Mouse (Mus musculus): ENCODE results near the gene Acad11. TPM values are rescaled to one million over a fixed set of nuclear protein-coding genes. Genes with fewer than 3 reads are reported as not detected.

Acad11 gene
- polyA plus RNA-seq, 1 experiment from 2014 or later, result 5.6 TPM

- Histone ChIP-seq H3K4me1 (no peaks in the 10 kb centered on the region), H3K36me3 (ENCODE audit: poor library complexity, severe bottlenecking) (peaks cover 38% of the 10 kb centered on the region), H3K4me2 (no peak overlapping the region), H3K4me3 (no peak overlapping the region), H3K9me3 (replicated peaks) (no peaks in the 10 kb centered on the region), H3K27me3 (no peaks in the 10 kb centered on the region), H3K9ac (no peak overlapping the region), H3K27ac (no peak overlapping the region)
- ATAC-seq, result no peak
- WGBS, result 89% methylated on average over 4 of the region's 4 CpGs
These were observed 19.5 kb upstream of the Acad11 start for GRCm38 (mm10) chr9:104043676-104044075.

- Histone ChIP-seq H3K9me3 (replicated peaks) (no peaks in the 10 kb centered on the region), H3K4me1 (no peaks in the 10 kb centered on the region), H3K9ac (no peak overlapping the region), H3K36me3 (ENCODE audit: poor library complexity, severe bottlenecking) (peaks cover 95% of the 10 kb centered on the region), H3K27ac (no peak overlapping the region), H3K4me2 (no peak overlapping the region), H3K27me3 (no peaks in the 10 kb centered on the region), H3K4me3 (no peak overlapping the region)
- WGBS, result 92% methylated on average over 6 of the region's 6 CpGs
- no peak for ATAC-seq
These were observed 12.1 kb upstream of the Acad11 start for GRCm38 (mm10) chr9:104051028-104051427.

- H3K27me3 ChIP-seq, result no peaks in the 10 kb centered on the region
- H3K4me1 ChIP-seq, result peaks cover 21% of the 10 kb centered on the region
- ATAC-seq, result peak; percentile 81
- peak within 1 kb of the TSS; percentile 89 for H3K9ac ChIP-seq
- 1% methylated on average over 59 of the region's 59 CpGs for WGBS
- H3K27ac ChIP-seq, result peak within 1 kb of the TSS; percentile 57
- H3K9me3 ChIP-seq (replicated peaks), result no peaks in the 10 kb centered on the region
- peak within 1 kb of the TSS; percentile 95 for H3K4me2 ChIP-seq
- peak within 1 kb of the TSS; percentile 98 for H3K4me3 ChIP-seq
- H3K36me3 ChIP-seq (ENCODE audit: poor library complexity, severe bottlenecking), result peaks cover 25% of the 10 kb centered on the region
These were observed 540 bp upstream of the Acad11 start, which contains the start of gene Uba5 for GRCm38 (mm10) chr9:104062430-104063243. TSS of gene Uba5 (minus strand) at chr9:104063134.

DNA sequence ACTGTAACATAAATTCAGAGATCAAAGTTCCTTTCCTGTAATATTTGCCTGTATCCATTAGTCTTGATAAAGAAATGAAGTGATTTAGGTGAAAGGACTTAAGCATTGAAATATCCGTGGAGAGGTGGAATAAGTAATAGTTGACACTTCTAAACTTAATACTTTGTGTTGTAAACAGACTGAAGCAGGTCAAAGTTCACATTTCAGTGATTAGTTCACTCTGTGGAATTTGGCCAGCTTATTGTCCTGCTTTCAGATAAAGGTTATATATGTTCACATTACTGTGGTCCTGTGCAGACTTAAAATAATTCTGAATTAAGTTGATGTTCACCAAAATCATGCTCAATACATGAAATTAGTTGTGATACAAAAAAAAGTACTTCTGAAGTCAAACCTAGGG, 1.4 kb downstream of the Acad11 start:
- H3K9me3 ChIP-seq (replicated peaks), result no peaks in the 10 kb centered on the region
- WGBS, result 23% methylated on average over 1 of the region's 1 CpGs
- no peak overlapping the region for H3K9ac ChIP-seq
- H3K4me3 ChIP-seq, result no peak overlapping the region
- ATAC-seq, result no peak
- no peak overlapping the region for H3K27ac ChIP-seq
- peaks cover 21% of the 10 kb centered on the region for H3K4me1 ChIP-seq
- no peak overlapping the region for H3K4me2 ChIP-seq
- peaks cover 16% of the 10 kb centered on the region for H3K36me3 ChIP-seq (ENCODE audit: poor library complexity, severe bottlenecking)
- H3K27me3 ChIP-seq, result no peaks in the 10 kb centered on the region

DNA sequence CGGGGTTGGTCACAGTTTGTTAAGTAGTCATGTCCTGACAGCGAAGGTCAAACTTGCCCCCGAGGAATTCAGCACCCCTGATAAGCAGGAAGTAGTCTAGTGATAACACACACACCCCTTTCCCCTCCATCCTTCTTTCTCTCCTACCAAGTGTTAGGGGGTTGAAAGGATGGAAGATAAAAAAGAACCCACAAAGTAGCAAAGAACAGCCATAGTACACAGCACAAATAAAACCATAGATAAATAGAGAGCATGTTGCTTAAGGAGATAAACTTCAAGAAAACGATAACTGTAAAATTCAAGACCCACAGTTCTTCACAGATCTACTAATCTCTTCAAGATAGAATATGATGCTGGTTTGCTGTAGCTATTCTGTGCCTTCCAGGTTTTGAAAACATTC, 7.1 kb downstream of the Acad11 start:
- H3K4me1 ChIP-seq, result no peaks in the 10 kb centered on the region
- no peak for ATAC-seq
- 93% methylated on average over 4 of the region's 4 CpGs for WGBS
- no peak overlapping the region for H3K27ac ChIP-seq
- H3K9ac ChIP-seq, result no peak overlapping the region
- no peak overlapping the region for H3K4me3 ChIP-seq
- H3K4me2 ChIP-seq, result no peak overlapping the region
- H3K27me3 ChIP-seq, result no peaks in the 10 kb centered on the region
- no peaks in the 10 kb centered on the region for H3K9me3 ChIP-seq (replicated peaks)
- no peaks in the 10 kb centered on the region for H3K36me3 ChIP-seq (ENCODE audit: poor library complexity, severe bottlenecking)

- Histone ChIP-seq H3K4me3 (no peak overlapping the region), H3K4me1 (no peaks in the 10 kb centered on the region), H3K9ac (no peak overlapping the region), H3K36me3 (ENCODE audit: poor library complexity, severe bottlenecking) (no peaks in the 10 kb centered on the region), H3K9me3 (replicated peaks) (no peaks in the 10 kb centered on the region), H3K27ac (no peak overlapping the region), H3K4me2 (no peak overlapping the region), H3K27me3 (no peaks in the 10 kb centered on the region)
- WGBS, result 80% methylated on average over 8 of the region's 8 CpGs
- ATAC-seq, result no peak
These were observed 7.9 kb downstream of the Acad11 start for GRCm38 (mm10) chr9:104070863-104071604.

DNA sequence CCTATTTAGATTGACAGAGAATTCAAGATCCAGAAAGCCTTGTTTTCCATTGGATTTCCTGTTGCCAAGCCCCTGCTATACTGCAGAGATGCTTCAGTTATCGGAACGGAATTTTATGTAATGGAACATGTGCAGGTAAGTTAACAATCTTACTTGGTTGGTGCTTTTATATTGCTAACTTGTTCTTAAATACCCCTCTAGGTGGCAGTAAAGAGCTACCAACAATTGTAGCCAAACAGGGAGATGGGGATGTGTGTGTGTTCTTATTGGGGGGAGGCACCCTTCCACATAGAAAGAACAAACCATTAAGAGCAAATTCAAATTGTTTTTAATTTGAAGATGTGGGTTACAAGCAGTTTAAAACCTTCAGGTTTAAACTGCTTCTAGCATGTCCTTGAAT, 12.6 kb downstream of the Acad11 start:
- no peaks in the 10 kb centered on the region for H3K27me3 ChIP-seq
- no peak overlapping the region for H3K9ac ChIP-seq
- WGBS, result 68% methylated on average over 2 of the region's 2 CpGs
- H3K36me3 ChIP-seq (ENCODE audit: poor library complexity, severe bottlenecking), result no peaks in the 10 kb centered on the region
- H3K4me2 ChIP-seq, result no peak overlapping the region
- H3K4me1 ChIP-seq, result no peaks in the 10 kb centered on the region
- no peak overlapping the region for H3K27ac ChIP-seq
- H3K9me3 ChIP-seq (replicated peaks), result no peaks in the 10 kb centered on the region
- H3K4me3 ChIP-seq, result no peak overlapping the region
- ATAC-seq, result no peak

GRCm38 (mm10) chr9:104078780-104079179, 15.6 kb downstream of the Acad11 start:
- no peak for ATAC-seq
- H3K27me3 ChIP-seq, result no peaks in the 10 kb centered on the region
- WGBS, result 100% methylated on average over 1 of the region's 1 CpGs
- H3K27ac ChIP-seq, result no peak overlapping the region
- H3K36me3 ChIP-seq (ENCODE audit: poor library complexity, severe bottlenecking), result no peaks in the 10 kb centered on the region
- H3K9ac ChIP-seq, result no peak overlapping the region
- H3K4me2 ChIP-seq, result no peak overlapping the region
- H3K4me3 ChIP-seq, result no peak overlapping the region
- H3K9me3 ChIP-seq (replicated peaks), result no peaks in the 10 kb centered on the region
- no peaks in the 10 kb centered on the region for H3K4me1 ChIP-seq

DNA sequence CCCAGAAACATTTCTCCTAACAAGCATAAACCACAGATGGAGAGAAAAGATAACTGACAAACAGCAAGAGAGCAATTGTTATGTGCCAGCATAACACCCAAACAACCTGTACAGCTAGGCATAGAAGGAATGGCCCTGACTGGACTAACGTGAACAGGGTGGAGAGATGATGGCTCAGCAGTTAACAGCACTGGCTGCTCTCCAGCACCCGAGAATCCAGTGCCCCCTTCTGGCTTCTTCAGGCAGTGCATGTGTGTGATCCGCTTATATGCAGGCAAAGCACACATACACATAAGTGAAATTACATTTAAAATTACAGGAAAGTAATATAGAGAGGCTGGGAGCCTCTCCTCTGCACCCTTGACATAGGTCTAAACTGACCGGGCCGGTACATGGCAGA, 16.2 kb downstream of the Acad11 start:
- no peak overlapping the region for H3K9ac ChIP-seq
- 45% methylated on average over 5 of the region's 5 CpGs for WGBS
- ATAC-seq, result no peak
- no peaks in the 10 kb centered on the region for H3K36me3 ChIP-seq (ENCODE audit: poor library complexity, severe bottlenecking)
- no peak overlapping the region for H3K27ac ChIP-seq
- no peaks in the 10 kb centered on the region for H3K4me1 ChIP-seq
- no peaks in the 10 kb centered on the region for H3K27me3 ChIP-seq
- H3K4me3 ChIP-seq, result no peak overlapping the region
- H3K9me3 ChIP-seq (replicated peaks), result no peaks in the 10 kb centered on the region
- H3K4me2 ChIP-seq, result no peak overlapping the region

DNA sequence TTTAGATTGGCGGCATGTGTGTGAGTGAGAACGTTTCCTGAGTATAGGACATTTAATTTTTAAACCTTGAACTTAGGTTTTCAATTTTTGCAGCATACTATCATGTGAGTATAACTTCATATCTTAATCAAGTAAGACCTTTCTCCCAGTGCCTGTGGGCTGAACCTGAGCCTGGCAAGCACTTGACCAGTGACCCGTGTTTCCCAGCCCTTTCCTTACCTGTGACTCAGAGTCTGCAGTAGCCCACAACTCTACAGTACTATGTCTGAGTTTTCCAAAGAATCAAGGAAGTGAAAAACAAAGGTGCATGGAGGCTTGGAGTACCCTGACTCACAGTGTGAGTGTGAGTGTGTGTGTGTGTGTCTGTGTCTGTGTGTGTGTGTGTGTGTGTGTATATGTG, 16.9 kb downstream of the Acad11 start:
- Histone ChIP-seq H3K4me3 (no peak overlapping the region), H3K9me3 (replicated peaks) (no peaks in the 10 kb centered on the region), H3K4me2 (no peak overlapping the region), H3K27me3 (no peaks in the 10 kb centered on the region), H3K27ac (no peak overlapping the region), H3K4me1 (no peaks in the 10 kb centered on the region), H3K36me3 (ENCODE audit: poor library complexity, severe bottlenecking) (no peaks in the 10 kb centered on the region), H3K9ac (no peak overlapping the region)
- WGBS, result 77% methylated on average over 3 of the region's 3 CpGs
- ATAC-seq, result no peak

DNA sequence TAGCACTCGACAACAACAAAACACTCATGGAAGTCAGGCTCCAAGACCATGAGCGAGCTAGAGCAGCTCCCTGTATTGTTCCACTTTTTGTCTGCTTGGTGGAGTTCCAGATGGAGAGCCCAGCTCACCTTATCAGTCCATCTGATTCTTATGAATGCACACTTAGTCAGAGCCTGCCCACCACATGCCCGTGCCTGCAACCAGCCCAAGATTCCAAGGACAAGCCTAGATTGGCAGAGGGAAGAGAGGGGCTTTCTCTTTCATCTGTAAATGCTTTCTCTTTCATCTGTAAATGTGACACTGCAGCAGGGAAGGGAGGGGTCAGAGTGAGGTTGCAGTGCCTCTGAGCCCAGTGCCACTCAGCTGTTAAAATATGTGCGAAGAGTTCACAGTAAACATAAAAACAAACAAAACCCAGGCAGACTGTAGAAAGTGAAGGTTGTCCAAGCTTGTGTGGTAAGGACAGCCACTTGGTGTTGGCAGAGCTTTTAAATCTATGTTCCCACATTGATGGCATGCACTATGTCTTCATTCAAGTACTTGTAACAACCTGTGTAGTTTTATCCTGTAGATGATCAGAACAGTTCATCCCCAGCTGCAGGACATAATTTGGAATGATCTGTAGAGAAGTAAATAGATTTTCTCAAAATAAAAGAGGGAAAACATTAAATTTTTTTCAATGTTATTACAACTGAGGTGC, 22.7 kb downstream of the Acad11 start:
- no peak for ATAC-seq
- 70% methylated on average over 4 of the region's 4 CpGs for WGBS

DNA sequence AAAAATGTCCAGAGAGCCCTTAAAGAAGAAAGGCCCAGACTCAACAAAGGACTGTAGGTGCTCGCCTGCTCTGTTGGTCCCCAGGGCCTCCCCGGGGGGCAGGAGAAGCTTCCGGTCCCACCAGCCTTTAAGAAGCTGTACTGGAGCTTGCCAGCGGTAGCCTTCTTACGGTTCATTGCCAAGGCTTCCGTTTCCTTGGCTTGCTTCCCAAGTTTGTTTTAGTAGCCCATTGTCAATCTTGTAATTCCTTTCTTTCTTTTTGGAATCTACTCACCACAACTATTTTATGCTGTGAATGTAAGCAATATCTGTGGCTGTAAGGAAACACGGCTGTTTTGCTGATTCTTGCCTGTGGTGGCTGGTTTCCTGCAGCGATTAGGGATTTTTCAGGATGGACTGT, 25.4 kb downstream of the Acad11 start:
- Histone ChIP-seq H3K27me3 (no peaks in the 10 kb centered on the region), H3K36me3 (ENCODE audit: poor library complexity, severe bottlenecking) (no peaks in the 10 kb centered on the region), H3K27ac (no peak overlapping the region), H3K4me3 (no peak overlapping the region), H3K4me2 (no peak overlapping the region), H3K9ac (no peak overlapping the region), H3K9me3 (replicated peaks) (no peaks in the 10 kb centered on the region), H3K4me1 (peaks cover 17% of the 10 kb centered on the region; the same call in 1 of the 2 replicates)
- WGBS, result 36% methylated on average over 8 of the region's 8 CpGs
- no peak for ATAC-seq

More for the DNA sequence above, 22.7 kb downstream of the Acad11 start:
- no peak overlapping the region for H3K4me2 ChIP-seq
- H3K9ac ChIP-seq, result no peak overlapping the region
- no peaks in the 10 kb centered on the region for H3K9me3 ChIP-seq (replicated peaks)
- peaks cover 13% of the 10 kb centered on the region; the same call in 1 of the 2 replicates for H3K4me1 ChIP-seq
- no peaks in the 10 kb centered on the region for H3K27me3 ChIP-seq
- H3K4me3 ChIP-seq, result no peak overlapping the region
- no peak overlapping the region for H3K27ac ChIP-seq
- no peaks in the 10 kb centered on the region for H3K36me3 ChIP-seq (ENCODE audit: poor library complexity, severe bottlenecking)

All from forebrain, embryonic 13.5 days (tissue).